Mouse (Mus musculus) heart, postnatal 36 days (tissue): ENCODE data around the gene Col4a1. TPM values are rescaled to one million over a fixed set of nuclear protein-coding genes. Genes with fewer than 3 reads are reported as not detected.

ENCODE experiments used
- DNase-seq, 2 experiments: peaks; one replicate each; pipeline ENCODE4 v3.0.0; 2021 to 2022
- intact Hi-C: fragments of 180-260 bp; cut with DNase I; formaldehyde crosslinking; loops from one replicate; pipeline ENCODE4 v1.15.1; 2025
- total RNA-seq, 2 experiments: library from RNA; stranded (reverse); gene quantifications; 2 replicates each; pipeline ENCODE4 v1.2.3; 2021

Col4a1 gene
- total RNA-seq, 2 experiments from 2014 or later, result 371 to 526 TPM

DNA sequence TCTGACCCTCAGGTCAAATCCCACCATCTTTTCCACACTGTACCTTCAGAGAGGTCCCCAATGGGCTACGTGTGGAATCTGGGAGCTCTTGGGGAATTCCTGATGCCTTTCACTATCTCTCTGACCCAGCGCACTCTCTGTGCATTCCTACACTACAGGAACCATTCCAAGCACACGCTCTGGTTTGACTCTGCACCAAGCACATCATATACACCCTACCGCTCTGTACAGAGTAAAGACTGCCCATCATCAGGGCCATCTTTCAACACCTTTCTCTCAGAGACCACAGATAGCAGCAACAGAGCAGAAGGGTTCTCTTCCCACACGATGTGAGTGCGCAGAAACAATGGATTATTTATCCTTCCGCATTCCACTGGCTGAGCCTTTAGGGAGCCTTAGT, 38.2 kb downstream of the Col4a1 start:
- intact Hi-C loops, result no loop called here
- no peak for DNase-seq

DNA sequence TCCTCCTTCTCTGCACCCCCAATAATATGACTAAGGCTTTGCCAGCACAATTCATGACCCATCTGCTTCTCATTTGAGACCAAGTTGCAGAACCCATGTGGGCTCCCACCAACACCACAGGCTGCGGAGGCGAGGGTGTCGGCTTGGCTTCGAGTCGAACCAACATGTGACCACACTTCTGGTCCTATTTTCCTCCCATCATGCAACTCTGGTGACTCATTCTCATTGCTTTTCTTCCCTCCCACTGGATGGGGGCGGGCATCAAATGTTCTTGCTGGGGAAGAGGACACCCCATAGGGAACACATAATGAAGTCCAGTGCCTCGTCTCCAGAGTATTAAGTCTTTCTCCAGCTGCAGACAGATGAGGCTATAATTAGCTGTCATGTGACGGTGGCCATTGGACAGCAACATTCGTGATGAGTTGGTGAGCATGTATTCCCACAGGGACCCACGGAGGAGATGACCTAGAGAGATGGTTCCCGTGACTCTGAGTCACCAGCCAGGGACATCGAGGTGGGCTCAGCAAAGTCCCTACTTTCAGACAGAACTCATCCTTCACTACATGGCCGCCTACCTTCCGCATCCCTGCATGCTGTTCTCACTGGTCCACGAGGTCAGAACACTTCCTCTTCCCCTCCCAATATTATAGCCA, 39.0 kb downstream of the Col4a1 start:
- intact Hi-C loops, result no loop called here
- DNase-seq, result peak; percentile 69 to 71

GRCm38 (mm10) chr8:11272205-11272604, 40.4 kb downstream of the Col4a1 start:
- DNase-seq, result no peak
- intact Hi-C loops, result no loop called here

GRCm38 (mm10) chr8:11270826-11271225, 41.8 kb downstream of the Col4a1 start:
- intact Hi-C loops, result no loop called here
- peak; percentile 69 to 73 for DNase-seq

- intact Hi-C loops, result no loop called here
- DNase-seq, result no peak
Observed at GRCm38 (mm10) chr8:11268753-11269152, 43.9 kb downstream of the Col4a1 start.

DNA sequence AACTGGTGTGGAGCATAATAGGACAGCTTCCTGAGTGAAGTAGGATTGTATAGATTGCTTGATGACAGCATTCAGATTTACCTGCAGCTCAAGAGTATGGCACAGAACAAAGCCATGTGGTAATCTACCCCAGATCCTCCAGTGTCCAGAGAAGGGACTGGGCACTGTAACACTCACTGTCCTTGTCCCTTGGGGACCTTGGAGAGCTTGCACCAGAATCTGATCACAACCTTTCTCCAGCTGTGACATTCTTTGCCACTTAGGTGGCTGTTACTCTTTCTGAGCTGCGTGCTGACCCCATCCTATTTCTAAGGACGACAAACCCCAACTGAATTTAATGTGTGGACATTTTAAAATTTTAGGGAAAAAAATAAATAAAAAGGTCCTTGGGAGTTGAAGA, 46.2 kb downstream of the Col4a1 start:
- intact Hi-C loops, result no loop called here

DNA sequence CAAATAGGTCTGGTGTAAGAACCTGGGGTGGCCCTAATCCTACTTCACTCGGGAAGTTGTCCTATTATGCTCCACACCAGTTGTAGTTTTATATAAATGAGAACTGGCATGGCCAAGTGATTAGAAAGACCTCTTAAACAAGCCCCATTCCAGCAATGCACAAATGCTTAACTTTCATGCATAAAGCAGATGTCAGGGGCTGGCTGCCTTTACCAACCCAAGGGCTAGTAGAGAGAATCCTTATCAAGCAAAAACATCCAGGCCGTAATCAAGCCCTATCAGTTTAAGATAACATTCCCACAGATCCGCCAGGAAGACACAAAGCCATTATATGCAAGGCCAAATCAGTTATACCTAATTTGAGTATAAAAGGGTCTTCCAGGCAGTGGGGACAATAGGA, 46.7 kb downstream of the Col4a1 start:
- DNase-seq, result no peak
- intact Hi-C loops, result no loop called here

More for the DNA sequence above, 46.2 kb downstream of the Col4a1 start:
- no peak for DNase-seq

DNA sequence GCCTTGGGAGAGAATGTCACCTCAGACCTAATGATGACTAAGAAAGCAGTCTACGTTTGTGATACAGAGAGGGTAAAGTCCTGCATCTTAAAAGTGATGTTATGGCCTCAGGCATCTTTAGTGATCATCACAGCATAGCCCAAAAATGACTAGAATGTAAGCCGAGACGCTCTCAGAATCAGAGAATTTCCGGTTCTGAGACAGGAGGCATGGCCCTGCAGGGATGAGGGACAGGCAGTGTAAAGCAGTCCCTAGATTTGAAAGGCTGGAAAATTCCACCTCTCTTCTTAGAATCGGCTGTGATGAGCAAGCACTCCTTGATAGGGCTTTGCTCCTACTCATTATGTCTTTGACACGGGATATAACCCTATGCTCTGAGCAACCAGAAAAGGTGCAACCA, 48.8 kb downstream of the Col4a1 start:
- intact Hi-C loops, result loop anchor here (5.0 kb wide), 1 partner anchor 33 kb away; no protein-coding TSS in a partner anchor
- no peak for DNase-seq

- peak; percentile 58 to 74 for DNase-seq
- intact Hi-C loops, result loop anchor here (1.0 to 5.0 kb wide), 2 partner anchors 17 to 35 kb away; no protein-coding TSS in a partner anchor
Observed at GRCm38 (mm10) chr8:11262031-11262735, 50.4 kb downstream of the Col4a1 start.

DNA sequence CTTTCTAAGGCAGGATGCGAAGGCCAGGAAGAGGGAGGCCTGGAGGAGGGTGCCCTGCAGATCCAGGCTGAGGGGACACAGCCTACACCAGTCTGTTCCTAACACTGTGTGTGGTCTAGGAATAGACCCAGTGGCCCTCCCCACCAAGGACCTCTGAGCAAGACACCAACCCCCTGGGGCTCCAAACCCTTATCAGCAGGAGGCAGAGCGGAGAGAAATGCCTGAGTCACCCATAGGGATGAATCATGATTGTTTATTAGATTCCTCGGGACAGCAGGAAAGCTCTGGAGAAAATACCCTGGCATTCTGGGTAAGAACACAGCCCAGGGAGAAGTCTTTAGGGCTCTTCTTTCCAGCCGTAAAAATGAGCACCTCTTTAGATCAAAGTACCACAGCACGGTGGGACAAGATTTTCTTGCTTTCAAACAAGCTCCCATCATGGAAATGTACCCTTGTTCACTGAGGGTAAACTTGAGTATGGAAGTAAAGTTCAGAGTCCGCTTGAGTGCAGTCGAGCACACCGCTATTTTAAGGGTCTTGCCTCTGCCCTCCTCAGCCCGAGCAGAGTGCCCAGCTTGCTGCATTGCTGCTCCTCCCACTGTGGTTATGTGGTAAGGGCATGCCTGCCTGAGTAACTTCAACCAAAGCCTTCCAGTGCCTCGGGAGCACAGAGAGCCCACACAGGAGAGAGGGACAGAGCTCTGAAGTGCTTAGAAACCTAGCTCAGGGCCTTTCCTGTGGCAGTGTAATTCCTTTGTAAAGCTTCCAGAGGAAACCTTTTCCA, 52.6 kb downstream of the Col4a1 start:
- intact Hi-C loops, result loop anchor here (5.0 to 10.0 kb wide), 2 partner anchors 37 to 295 kb away; partner anchors contain the start of genes Cars2 and Ing1
- peak in 1 of 2 experiments; percentile 28 for DNase-seq

GRCm38 (mm10) chr8:11258517-11259136, 54.0 kb downstream of the Col4a1 start:
- intact Hi-C loops, result loop anchor here (10.0 kb wide), 1 partner anchor 296 kb away; the partner anchor contains the start of genes Cars2 and Ing1

DNA sequence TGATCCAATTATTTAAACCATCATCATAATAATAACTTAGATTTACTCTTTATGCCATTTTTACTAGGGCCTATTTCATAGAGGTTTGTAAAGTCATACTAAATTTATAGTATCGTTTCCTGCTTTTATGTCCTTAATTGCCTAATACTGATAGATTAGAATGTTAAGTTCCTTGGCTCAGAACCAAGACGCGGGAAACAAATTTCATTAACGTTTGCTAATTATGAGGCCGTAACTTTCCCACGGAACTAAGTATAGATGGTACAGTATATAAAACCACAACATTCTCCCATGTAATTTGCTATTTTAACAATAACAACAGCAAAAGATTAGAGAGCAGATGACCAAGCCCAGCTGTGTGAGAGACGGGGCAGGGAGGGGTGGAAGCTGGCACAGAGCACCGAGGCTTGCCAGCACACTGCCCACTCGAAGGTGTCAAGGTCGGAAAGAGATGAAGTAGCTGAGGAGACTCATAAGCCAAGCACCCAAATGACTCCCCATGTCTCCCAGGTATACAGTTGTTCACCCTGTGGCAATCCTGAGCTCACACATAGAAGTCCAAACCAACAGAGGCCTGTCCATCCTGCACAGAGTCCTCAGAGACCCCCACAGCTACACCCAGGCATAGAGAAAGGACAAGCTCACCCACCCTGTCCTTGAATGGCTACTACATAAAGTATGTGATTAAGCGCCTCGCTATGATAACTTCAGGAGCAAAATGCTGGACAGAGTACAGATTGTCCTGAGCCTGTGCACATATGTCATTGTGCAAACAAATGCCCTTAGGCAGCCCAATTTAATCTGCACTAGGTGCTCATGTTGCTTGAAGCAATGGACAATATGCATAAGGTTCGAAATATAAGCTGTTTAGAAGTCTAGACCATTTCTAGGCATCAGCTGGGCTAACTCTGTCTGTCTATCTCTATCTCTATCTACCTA, 55.3 kb downstream of the Col4a1 start:
- intact Hi-C loops, result loop anchor here (10.0 kb wide), 1 partner anchor 297 kb away; the partner anchor contains the start of genes Cars2 and Ing1
- DNase-seq, result no peak

More at GRCm38 (mm10) chr8:11258517-11259136, 54.0 kb downstream of the Col4a1 start:
- no peak for DNase-seq

- intact Hi-C loops, result loop anchor here (10.0 kb wide), 1 partner anchor 298 kb away; the partner anchor contains the start of genes Cars2 and Ing1
Observed at GRCm38 (mm10) chr8:11256405-11256804, 56.2 kb downstream of the Col4a1 start.

DNA sequence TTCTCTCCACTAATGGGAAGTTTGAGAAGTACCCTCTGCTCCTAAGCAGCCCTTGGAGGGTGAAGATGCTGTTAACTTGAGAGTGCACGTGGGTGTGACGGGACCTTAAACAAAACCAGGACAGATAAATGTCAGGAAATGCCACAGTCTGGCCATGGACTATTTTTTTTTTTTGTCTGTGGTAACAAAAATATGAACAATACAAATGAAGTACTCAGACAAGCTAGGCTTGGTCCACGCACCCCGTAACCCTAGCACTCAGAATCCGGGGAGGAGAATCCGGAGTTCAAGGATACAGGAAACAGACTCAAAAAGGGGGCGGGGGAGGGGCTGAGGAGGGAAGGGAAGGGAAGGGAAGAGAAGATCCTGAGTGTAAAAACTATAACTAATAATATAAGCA, 56.9 kb downstream of the Col4a1 start:
- intact Hi-C loops, result loop anchor here (10.0 kb wide), 1 partner anchor 299 kb away; the partner anchor contains the start of genes Cars2 and Ing1

More at GRCm38 (mm10) chr8:11256405-11256804, 56.2 kb downstream of the Col4a1 start:
- no peak for DNase-seq

GRCm38 (mm10) chr8:11254914-11255530, 57.6 kb downstream of the Col4a1 start:
- no peak for DNase-seq
- intact Hi-C loops, result loop anchor here (5.0 to 10.0 kb wide), 2 partner anchors 232 to 300 kb away; partner anchors contain the start of genes Cars2 and Ing1

More for the DNA sequence above, 56.9 kb downstream of the Col4a1 start:
- no peak for DNase-seq

GRCm38 (mm10) chr8:11254510-11254909, 58.1 kb downstream of the Col4a1 start:
- intact Hi-C loops, result loop anchor here (5.0 to 10.0 kb wide), 2 partner anchors 233 to 300 kb away; partner anchors contain the start of genes Cars2 and Ing1
- DNase-seq, result no peak

- DNase-seq, result peak; percentile 83 to 89
- intact Hi-C loops, result loop anchor here (1.0 to 10.0 kb wide), 5 partner anchors 59 to 301 kb away; partner anchors contain the start of genes Cars2, Col4a1, Col4a2 and Ing1
Observed at GRCm38 (mm10) chr8:11253556-11253955, 59.1 kb downstream of the Col4a1 start.

- intact Hi-C loops, result loop anchor here (1.0 to 10.0 kb wide), 5 partner anchors 60 to 302 kb away; partner anchors contain the start of genes Cars2, Col4a1, Col4a2 and Ing1
Observed at GRCm38 (mm10) chr8:11253041-11253440, 59.6 kb downstream of the Col4a1 start.

More at GRCm38 (mm10) chr8:11253041-11253440, 59.6 kb downstream of the Col4a1 start:
- DNase-seq, result no peak
